Mouse (Mus musculus) ES-E14 (cell line): ENCODE measurements around the gene Rcan2. TPM values are rescaled to one million over a fixed set of nuclear protein-coding genes. Genes with fewer than 3 reads are reported as not detected.
A peak's percentile ranks its signal among the peaks of the same experiment; 100 is the strongest.

Source experiments
- DNase-seq: peaks from one replicate; pipeline ENCODE4 v3.0.0-alpha.2; 2013; ENCODE audit warnings: low read depth, low spot score
- H3K27ac ChIP-seq: 2 replicates; pipeline ENCODE4 v1.5.1; 2012; ENCODE audit warnings: low read depth, mild to moderate bottlenecking, low read length, moderate library complexity, mixed read lengths; ENCODE audit not compliant: poor library complexity, insufficient read depth, severe bottlenecking
- H3K36me3 ChIP-seq: 2 replicates; pipeline ENCODE4 v1.6.1; 2012; ENCODE audit warnings: mild to moderate bottlenecking, low read length, moderate library complexity, mixed read lengths; ENCODE audit not compliant: control insufficient read depth, poor library complexity, insufficient read depth, severe bottlenecking
- H3K4me1 ChIP-seq, 2 experiments: fragments of 150-350 bp in 1 of 2; sonication (generic) in 1 of 2; 2 replicates each; pipeline ENCODE4 v1.6.1; 2012; ENCODE audit warnings: low read length in 2 of 2, mild to moderate bottlenecking in 1 of 2, mixed read lengths in 1 of 2; ENCODE audit not compliant: control insufficient read depth in 2 of 2, insufficient read depth in 2 of 2, poor library complexity in 1 of 2
- H3K4me3 ChIP-seq, 2 experiments: fragments of 150-350 bp in 1 of 2; sonication (generic) in 1 of 2; 2 replicates each; pipeline ENCODE4 v1.5.1; 2012; ENCODE audit warnings: low read length in 2 of 2, low read depth in 1 of 2, mild to moderate bottlenecking in 1 of 2, mixed read lengths in 1 of 2; ENCODE audit not compliant: insufficient read depth in 1 of 2, poor library complexity in 1 of 2, severe bottlenecking in 1 of 2
- H3K9ac ChIP-seq: 2 replicates; pipeline ENCODE4 v1.6.1; 2012; ENCODE audit warnings: low read depth, mild to moderate bottlenecking, low read length, mixed read lengths; ENCODE audit not compliant: poor library complexity, insufficient read depth, severe bottlenecking
- H3K9me3 ChIP-seq: fragments of 150-350 bp; sonication (generic); 2 replicates; pipeline ENCODE4 v1.6.1; 2012; ENCODE audit warnings: low read depth, mild to moderate bottlenecking, low read length; ENCODE audit not compliant: control insufficient read depth, insufficient read depth
- CHD2 ChIP-seq: IDR thresholded peaks from 2 replicates; pipeline ENCODE4 v1.6.1; 2014; ENCODE audit warnings: mild to moderate bottlenecking, low read depth, low read length, inconsistent platforms
- HCFC1 ChIP-seq: IDR thresholded peaks from 2 replicates; pipeline ENCODE4 v1.6.1; 2012; ENCODE audit warnings: low read length, inconsistent platforms, borderline replicate concordance; ENCODE audit not compliant: insufficient read depth
- MAFK ChIP-seq: IDR thresholded peaks from 2 replicates; pipeline ENCODE4 v1.6.1; 2014; ENCODE audit warnings: mild to moderate bottlenecking, low read depth, low read length, inconsistent platforms; ENCODE audit not compliant: insufficient read depth
- ZC3H11A ChIP-seq: IDR thresholded peaks from 2 replicates; pipeline ENCODE4 v1.6.1; 2012; ENCODE audit warnings: low read depth, mild to moderate bottlenecking, inconsistent platforms, low read length, borderline replicate concordance
- ZNF384 ChIP-seq: IDR thresholded peaks from 2 replicates; pipeline ENCODE4 v1.6.1; 2012; ENCODE audit warnings: low read depth, low read length, inconsistent platforms
- in situ Hi-C, 2 experiments: fragments of 600-800 bp; cut with MboI; formaldehyde crosslinking; loops; one replicate each; pipeline ENCODE4 v1.15.1; 2025; ENCODE audit warnings: low sequenced_read_pairs in 2 of 2, inconsistent platforms in 1 of 2; ENCODE audit not compliant: unreplicated experiment in 2 of 2
- total RNA-seq: library from RNA; depleted of rRNA; stranded (reverse); fragments of 300-350 nt; gene quantifications from 2 replicates; pipeline ENCODE4 v1.2.3, GENCODE M21; 2012

The Rcan2 gene
- total RNA-seq, 1 experiment = 0.40 TPM

DNA sequence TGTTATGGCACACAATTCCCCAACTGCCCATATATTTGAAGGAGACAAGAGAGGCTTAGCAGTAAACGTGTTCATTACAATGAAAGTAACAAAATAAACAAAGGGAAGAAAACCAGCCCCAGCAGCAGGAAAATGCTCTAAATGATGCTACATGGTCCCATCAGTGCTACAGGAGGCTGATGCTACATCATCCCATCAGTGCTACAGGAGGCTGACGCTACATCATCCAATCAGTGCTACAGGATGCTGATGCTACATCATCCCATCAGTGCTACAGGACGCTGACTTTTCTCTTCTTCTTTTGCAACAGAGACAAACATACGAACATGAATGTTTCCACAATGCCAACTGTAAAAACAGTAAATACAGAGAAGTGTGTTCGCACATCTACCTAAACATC is 73.3 kb downstream of the Rcan2 start:
- TF ChIP-seq HCFC1 = no peak
- TF ChIP-seq ZNF384 = no peak
- no peak for TF ChIP-seq MAFK
- no peak for TF ChIP-seq CHD2
- no peak for TF ChIP-seq ZC3H11A

DNA sequence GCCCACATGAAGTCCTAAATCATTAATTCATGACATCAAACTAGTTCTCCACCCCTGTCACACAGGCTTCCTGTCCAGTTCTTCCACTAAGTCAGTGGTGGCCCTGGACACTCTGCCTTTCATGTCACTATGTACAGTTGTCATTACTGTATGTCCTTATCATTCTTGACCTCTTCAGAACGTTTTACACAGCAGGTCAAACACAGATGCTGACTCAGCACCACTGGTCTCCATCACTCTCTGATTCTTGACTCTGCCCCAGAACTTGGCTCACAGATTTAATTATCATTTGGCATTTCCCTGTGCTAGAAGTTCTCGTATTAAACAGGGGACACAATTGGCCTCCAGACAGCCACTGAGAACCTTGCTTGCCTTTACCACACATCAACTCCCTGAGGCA is 76.3 kb downstream of the Rcan2 start:
- H3K4me1 ChIP-seq = no peaks in the 10 kb centered on the region
- in situ Hi-C loops = loop anchor here in 1 of 2 experiments (10.0 kb wide), 1 partner anchor 167 kb away; no protein-coding TSS in a partner anchor
- no peak overlapping the region for H3K27ac ChIP-seq
- no peaks in the 10 kb centered on the region for H3K9me3 ChIP-seq
- H3K36me3 ChIP-seq = no peaks in the 10 kb centered on the region
- H3K9ac ChIP-seq = no peak overlapping the region
- TF ChIP-seq MAFK = peak; percentile 76; the same call in 1 of the 2 replicates
- TF ChIP-seq ZC3H11A = no peak
- H3K4me3 ChIP-seq = no peak overlapping the region
- no peak for DNase-seq

More for the DNA sequence above, 73.3 kb downstream of the Rcan2 start:
- Histone ChIP-seq H3K4me1 (no peaks in the 10 kb centered on the region), H3K9ac (no peak overlapping the region), H3K36me3 (no peaks in the 10 kb centered on the region), H3K4me3 (no peak overlapping the region), H3K27ac (no peak overlapping the region), H3K9me3 (no peaks in the 10 kb centered on the region)
- no peak for DNase-seq
- in situ Hi-C loops = loop anchor here in 1 of 2 experiments (10.0 kb wide), 1 partner anchor 170 kb away; no protein-coding TSS in a partner anchor

DNA sequence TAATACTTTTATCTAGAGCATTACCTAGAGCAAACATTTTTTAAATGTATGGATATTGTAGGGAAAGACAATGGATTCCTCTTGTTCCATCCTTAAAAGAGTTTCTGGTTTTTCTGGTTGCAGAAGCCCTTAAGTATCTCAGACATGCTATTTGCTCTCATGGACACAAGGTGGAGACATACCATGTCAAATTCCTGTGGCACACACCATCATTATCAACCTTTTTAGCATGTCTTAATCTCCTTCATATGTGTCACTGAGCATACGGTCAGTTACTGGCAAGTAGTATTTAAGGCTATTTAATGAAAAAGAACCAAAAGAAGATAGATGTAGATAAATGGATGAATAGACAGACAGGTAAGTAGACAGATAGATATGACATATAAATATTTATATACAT is 81.9 kb downstream of the Rcan2 start:
- no peak overlapping the region for H3K27ac ChIP-seq
- H3K9me3 ChIP-seq = no peaks in the 10 kb centered on the region
- H3K36me3 ChIP-seq = no peaks in the 10 kb centered on the region
- no peaks in the 10 kb centered on the region for H3K4me1 ChIP-seq
- H3K4me3 ChIP-seq = no peak overlapping the region
- in situ Hi-C loops = no loop called here
- TF ChIP-seq MAFK = no peak
- TF ChIP-seq ZC3H11A = peak; percentile 26; the same call in 1 of the 2 replicates
- H3K9ac ChIP-seq = no peak overlapping the region
- no peak for DNase-seq

DNA sequence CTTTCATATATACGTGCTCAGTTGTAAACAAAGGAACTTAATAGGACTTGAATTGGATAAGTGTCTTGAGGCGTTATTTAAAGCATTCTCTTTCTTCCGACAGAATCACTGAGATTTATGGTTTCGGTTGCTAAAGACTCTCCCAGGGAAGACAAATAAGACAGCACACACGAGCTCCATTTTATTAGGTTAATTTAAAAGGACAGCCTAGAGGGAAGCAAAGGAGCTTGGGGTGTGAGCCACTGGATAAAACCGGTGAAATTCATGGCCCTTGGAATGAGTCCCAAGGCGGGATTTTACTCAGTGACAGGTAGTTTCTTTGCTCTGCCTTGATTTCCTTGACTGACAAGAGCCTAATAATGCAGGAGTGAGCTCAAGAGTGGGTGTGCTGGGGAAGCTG is 85.1 kb downstream of the Rcan2 start:
- Histone ChIP-seq H3K36me3 (no peaks in the 10 kb centered on the region), H3K4me3 (no peak overlapping the region), H3K27ac (no peak overlapping the region), H3K4me1 (no peaks in the 10 kb centered on the region), H3K9ac (no peak overlapping the region), H3K9me3 (no peaks in the 10 kb centered on the region)
- TF ChIP-seq ZC3H11A (no peak), CHD2 (no peak), MAFK (no peak), HCFC1 (no peak), ZNF384 (no peak)
- in situ Hi-C loops = no loop called here
- DNase-seq = no peak

DNA sequence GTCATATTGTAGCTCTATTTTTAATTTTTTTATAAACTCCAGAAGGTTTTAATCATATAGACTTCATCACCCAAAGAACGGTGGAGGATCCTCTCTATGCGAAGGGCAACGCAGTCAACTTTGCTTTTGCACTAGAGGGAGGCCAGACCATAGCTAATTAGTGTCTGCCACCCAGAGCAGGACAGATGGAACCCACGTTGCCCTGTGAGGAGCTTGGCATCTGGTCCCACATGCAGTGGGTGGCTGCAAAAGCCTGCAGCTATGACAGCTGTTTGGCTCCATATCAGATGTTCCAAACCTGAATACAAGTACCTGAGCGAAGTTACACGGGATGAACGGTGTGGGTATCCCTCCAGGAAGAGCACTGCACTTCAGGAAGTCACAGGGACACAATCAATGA is 86.8 kb downstream of the Rcan2 start:
- H3K36me3 ChIP-seq = no peaks in the 10 kb centered on the region
- no peak overlapping the region for H3K4me3 ChIP-seq
- no peaks in the 10 kb centered on the region for H3K9me3 ChIP-seq
- no peak overlapping the region for H3K9ac ChIP-seq
- no peak for DNase-seq
- in situ Hi-C loops = no loop called here
- TF ChIP-seq ZC3H11A = no peak
- TF ChIP-seq CHD2 = no peak
- TF ChIP-seq MAFK = no peak
- TF ChIP-seq HCFC1 = no peak
- TF ChIP-seq ZNF384 = no peak
- no peaks in the 10 kb centered on the region for H3K4me1 ChIP-seq
- no peak overlapping the region for H3K27ac ChIP-seq
